Mouse (Mus musculus) liver, embryonic 13.5 days (tissue): ENCODE measurements around the gene Mrvi1. TPM values are rescaled to one million over a fixed set of nuclear protein-coding genes. Genes with fewer than 3 reads are reported as not detected.

Experiments
- ATAC-seq: fragments of 200-750 bp; cut with Nextera tagmentation; 2 replicates; pipeline ENCODE4 v1.8.0; 2017; ENCODE audit warnings: low read depth, mild to moderate bottlenecking, moderate number of reproducible peaks, moderate library complexity
- DNase-seq: peaks from one replicate; pipeline ENCODE4 v3.0.0; 2022
- H3K27ac ChIP-seq: fragments of 300-500 bp; sonication (generic); 2 replicates; pipeline ENCODE4 v1.5.1; 2015; ENCODE audit warnings: moderate library complexity, mild to moderate bottlenecking, inconsistent platforms
- H3K27me3 ChIP-seq: fragments of 300-500 bp; sonication (generic); 2 replicates; pipeline ENCODE4 v1.6.1; 2015; ENCODE audit warnings: mild to moderate bottlenecking, inconsistent platforms
- H3K36me3 ChIP-seq: fragments of 300-500 bp; sonication (generic); 2 replicates; pipeline ENCODE4 v1.6.1; 2015; ENCODE audit warnings: mild to moderate bottlenecking, inconsistent platforms
- H3K4me1 ChIP-seq: fragments of 300-500 bp; sonication (generic); replicated peaks from 2 replicates; pipeline ENCODE4 v1.6.1; 2015; ENCODE audit warnings: inconsistent platforms
- H3K4me2 ChIP-seq: fragments of 300-500 bp; sonication (generic); 2 replicates; pipeline ENCODE4 v1.6.1; 2015; ENCODE audit warnings: inconsistent platforms, mild to moderate bottlenecking, moderate library complexity
- H3K4me3 ChIP-seq: fragments of 300-500 bp; sonication (generic); replicated peaks from 2 replicates; pipeline ENCODE4 v1.5.1; 2015; ENCODE audit warnings: mild to moderate bottlenecking, inconsistent platforms
- H3K9ac ChIP-seq: fragments of 300-500 bp; sonication (generic); 2 replicates; pipeline ENCODE4 v1.6.1; 2015; ENCODE audit warnings: mild to moderate bottlenecking, inconsistent platforms
- H3K9me3 ChIP-seq: fragments of 300-500 bp; sonication (generic); replicated peaks from 2 replicates; pipeline ENCODE4 v1.6.1; 2016; ENCODE audit warnings: inconsistent platforms
- WGBS: fragments of 180-500 bp; shearing (Covaris S2); methylation state at CpG from one replicate; pipeline ENCODE4 v1.1.7; 2015; ENCODE audit not compliant: insufficient replicate concordance; 5-methylcytosine and 5-hydroxymethylcytosine counted together
- polyA plus RNA-seq: library from polyadenylated mRNA; unstranded; fragments of >200 nt; fragmentation: Nextera tagmentation; extraction: Ambion mirVana; gene quantifications from 2 replicates; pipeline ENCODE4 v1.2.1, GENCODE M21; 2015

The Mrvi1 gene
- polyA plus RNA-seq, 1 experiment from 2014 or later: 6.2 TPM

DNA sequence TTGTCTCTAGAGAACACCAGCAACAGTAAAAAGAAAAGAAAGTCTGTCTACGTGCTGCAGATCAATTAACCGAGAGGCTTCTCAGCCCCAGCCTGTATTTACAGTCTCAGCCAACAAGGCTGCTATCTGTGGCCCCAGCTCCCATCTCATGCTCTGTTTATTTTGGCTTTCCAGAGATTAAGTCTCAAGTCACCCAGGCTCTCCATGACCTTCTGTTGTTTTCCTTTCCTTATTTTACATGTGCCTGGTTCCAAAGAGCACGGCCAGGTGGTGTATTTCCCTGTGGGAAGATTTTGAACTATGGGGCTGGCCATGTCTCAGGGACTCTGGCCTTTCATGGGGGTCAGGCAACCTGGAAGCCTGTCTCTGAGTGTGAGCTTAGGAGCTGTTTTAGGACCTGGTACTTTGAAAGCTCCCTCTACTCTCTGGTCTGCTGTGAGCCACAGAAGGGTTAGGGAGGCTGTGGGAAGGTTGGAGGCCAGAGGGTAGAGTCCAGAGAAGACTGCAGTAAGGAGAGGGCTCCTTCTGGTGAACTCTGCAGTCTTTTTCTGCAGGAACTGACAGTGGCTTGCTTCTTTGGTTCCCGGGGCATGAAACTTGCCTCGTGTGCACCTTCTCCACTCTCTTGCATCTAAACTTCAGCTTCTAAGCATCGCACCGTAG lies 130.6 kb downstream of the Mrvi1 start:
- Histone ChIP-seq H3K27me3 (no peaks in the 10 kb centered on the region), H3K9me3 (0 out of 2 replicates have a peak, but pooled peaks cover under 1% of the 10 kb centered on the region), H3K4me2 (no peak overlapping the region), H3K4me1 (peaks cover 28% of the 10 kb centered on the region), H3K4me3 (no peak overlapping the region), H3K36me3 (no peaks in the 10 kb centered on the region), H3K9ac (no peak overlapping the region), H3K27ac (no peak overlapping the region)
- DNase-seq (no peak), ATAC-seq (no peak)
- 65% methylated on average over 7 of the region's 7 CpGs for WGBS

DNA sequence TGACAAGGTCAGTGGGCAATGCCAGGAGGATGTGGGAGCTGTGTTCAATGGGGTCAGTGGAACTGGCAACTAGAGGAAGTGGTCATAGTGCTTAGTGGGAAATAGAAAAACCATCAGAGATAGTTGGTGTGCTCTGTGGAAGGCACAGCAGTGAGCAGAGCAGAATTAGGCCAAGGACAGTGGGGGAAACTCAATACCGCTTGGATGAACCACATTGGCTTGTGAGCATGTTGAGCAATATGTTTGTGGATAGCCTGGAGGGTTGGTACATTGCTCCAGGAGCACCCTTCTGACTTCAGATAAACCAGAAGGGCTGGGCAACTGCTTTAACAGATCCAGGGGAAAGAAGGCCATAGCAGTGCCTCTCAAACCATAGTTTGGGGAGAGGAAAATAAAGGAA lies 133.9 kb downstream of the Mrvi1 start:
- Histone ChIP-seq H3K27ac (peak overlapping the region; percentile 26), H3K9ac (no peak overlapping the region), H3K4me3 (no peak overlapping the region), H3K4me2 (no peak overlapping the region), H3K27me3 (no peaks in the 10 kb centered on the region), H3K36me3 (no peaks in the 10 kb centered on the region), H3K4me1 (peaks cover 17% of the 10 kb centered on the region), H3K9me3 (0 out of 2 replicates have a peak, but pooled peaks cover 6% of the 10 kb centered on the region)
- ATAC-seq: no peak
- no peak for DNase-seq
- WGBS: 54% methylated on average over 1 of the region's 1 CpGs

DNA sequence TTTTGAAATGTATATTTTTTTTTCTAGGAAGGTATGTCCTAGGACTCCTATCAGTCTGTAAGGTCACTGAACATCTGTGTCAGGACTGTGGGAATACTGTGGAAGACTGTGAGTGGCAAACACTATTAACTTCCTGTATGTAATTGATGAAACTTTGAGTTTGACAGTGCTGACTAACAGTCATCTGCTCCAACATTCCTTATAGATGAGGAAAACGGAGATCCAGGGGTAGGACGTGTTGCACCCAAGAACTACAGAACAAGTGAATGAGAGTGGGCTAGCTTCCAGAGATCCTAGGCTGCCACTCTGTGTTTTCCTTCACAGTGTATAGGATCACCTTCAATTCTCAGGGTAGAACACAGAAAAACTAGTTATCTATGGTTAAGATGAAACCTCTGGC lies 134.9 kb downstream of the Mrvi1 start:
- Histone ChIP-seq H3K4me3 (no peak overlapping the region), H3K27ac (no peak overlapping the region), H3K27me3 (no peaks in the 10 kb centered on the region), H3K4me1 (peaks cover 23% of the 10 kb centered on the region), H3K9ac (no peak overlapping the region), H3K9me3 (0 out of 2 replicates have a peak, but pooled peaks cover 6% of the 10 kb centered on the region), H3K4me2 (no peak overlapping the region), H3K36me3 (no peaks in the 10 kb centered on the region)
- DNase-seq: no peak
- ATAC-seq: no peak
- WGBS: 75% methylated on average over 2 of the region's 2 CpGs

DNA sequence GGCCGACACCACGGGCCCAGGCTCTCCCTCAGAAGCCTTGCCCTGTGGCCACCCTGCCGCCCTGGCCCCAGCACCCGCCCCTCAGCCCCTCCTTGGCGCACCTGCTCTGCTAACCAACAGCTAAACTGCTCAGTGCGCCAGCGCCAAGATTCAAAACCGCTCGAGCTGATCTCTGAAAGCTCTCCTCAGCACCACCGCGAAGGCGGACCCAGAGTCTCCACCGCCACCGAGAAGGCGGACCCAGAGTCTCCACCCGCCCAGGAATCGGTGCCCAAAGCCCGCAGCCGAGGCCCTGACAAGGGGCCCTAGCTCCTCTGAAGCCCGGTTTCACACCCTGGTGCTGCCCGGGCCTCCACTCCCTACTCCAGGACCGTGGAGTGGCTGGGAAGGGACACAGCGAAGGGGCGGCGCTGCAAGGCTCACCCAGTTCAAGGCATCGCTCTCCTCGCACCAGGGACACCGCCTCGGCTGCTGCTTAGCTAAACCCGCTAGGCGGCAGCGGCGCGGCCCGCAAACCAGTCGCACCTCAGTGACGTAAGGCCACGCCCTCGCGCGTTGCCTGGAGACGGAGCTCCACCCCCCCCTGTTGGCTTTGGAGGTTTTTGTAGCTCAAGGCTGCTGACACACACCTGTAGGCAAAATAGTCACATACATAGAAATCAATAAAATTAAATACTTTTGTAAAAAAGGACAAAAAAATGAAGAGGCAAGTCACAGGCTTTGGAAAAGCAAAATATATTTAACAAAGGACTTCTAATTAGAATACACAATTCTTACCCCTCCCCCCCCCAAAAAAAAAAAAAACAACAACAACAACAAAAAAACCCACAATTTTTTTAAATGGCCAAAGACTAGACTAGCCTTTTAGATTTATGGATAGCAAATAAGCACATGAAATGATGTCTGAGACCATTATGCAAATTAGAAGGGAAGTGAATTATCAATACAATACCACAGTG lies 138.1 kb downstream of the Mrvi1 start, which contains the start of gene Rnf141:
Rnf141 (minus strand) TSS at position 542 of the 959 bp plus-strand sequence.
- peak; percentile 90 for ATAC-seq
- H3K4me2 ChIP-seq: peak within 1 kb of the TSS; percentile 86
- WGBS: under 1% methylated on average over 42 of the region's 42 CpGs
- peaks cover 45% of the 10 kb centered on the region for H3K4me1 ChIP-seq
- peak within 1 kb of the TSS; percentile 98 for H3K27ac ChIP-seq
- H3K36me3 ChIP-seq: 0 out of 2 replicates have a peak, but pooled peaks cover 7% of the 10 kb centered on the region
- peak; percentile 92 for DNase-seq
- H3K27me3 ChIP-seq: no peaks in the 10 kb centered on the region
- 0 out of 2 replicates have a peak, but pooled peaks cover 6% of the 10 kb centered on the region for H3K9me3 ChIP-seq
- peak within 1 kb of the TSS; percentile 89 for H3K4me3 ChIP-seq
- H3K9ac ChIP-seq: peak within 1 kb of the TSS; percentile 91

DNA sequence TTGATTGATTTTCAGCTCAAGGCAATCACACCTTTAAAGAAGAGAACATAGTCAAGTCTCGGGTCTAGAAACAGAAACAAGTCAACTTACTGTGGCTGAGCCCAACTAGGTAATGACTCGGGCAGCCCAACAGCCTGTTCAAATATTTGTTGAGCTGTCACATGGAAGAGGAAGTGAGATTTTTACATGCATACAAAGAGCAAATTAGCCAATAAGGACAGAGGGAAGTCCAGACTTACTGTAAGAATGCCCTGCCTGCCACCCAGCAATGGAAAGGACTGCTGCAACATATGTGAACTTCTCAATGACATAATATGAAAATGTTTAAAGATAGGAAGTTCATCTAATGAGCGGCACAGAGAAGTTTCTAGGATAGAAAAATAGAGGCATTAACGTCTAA lies 141.9 kb downstream of the Mrvi1 start:
- DNase-seq (no peak), ATAC-seq (no peak)
- H3K4me3 ChIP-seq: no peak overlapping the region
- H3K4me2 ChIP-seq: no peak overlapping the region
- WGBS: 49% methylated on average over 4 of the region's 4 CpGs
- no peaks in the 10 kb centered on the region for H3K27me3 ChIP-seq
- peak overlapping the region; percentile 25; the same call in 1 of the 2 replicates for H3K27ac ChIP-seq
- peaks cover 24% of the 10 kb centered on the region for H3K36me3 ChIP-seq
- H3K9ac ChIP-seq: no peak overlapping the region
- peaks cover 43% of the 10 kb centered on the region for H3K4me1 ChIP-seq
- no peaks in the 10 kb centered on the region for H3K9me3 ChIP-seq

DNA sequence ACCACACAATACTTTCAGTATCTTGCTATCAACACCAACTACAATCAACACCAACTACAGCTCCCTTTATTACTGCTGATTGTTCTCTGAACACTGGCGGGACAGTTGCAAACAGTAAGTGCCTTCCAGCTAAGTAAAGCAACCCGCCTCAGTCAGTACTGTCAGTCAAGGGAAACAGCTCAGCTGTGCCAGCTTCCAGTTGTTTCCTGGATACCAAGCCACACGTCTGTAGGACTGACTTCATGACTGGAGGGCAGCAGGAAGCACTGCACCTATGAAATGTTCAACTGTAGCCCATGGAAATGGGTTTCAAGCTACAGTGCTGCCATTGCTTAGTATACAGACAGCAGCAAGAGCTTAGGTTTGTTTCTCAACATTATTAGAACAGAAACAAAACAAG lies 147.7 kb downstream of the Mrvi1 start:
- H3K4me3 ChIP-seq: no peak overlapping the region
- WGBS: 47% methylated on average over 3 of the region's 3 CpGs
- no peak overlapping the region for H3K9ac ChIP-seq
- no peak for ATAC-seq
- H3K4me1 ChIP-seq: peaks cover 16% of the 10 kb centered on the region
- no peaks in the 10 kb centered on the region for H3K9me3 ChIP-seq
- no peaks in the 10 kb centered on the region for H3K27me3 ChIP-seq
- H3K4me2 ChIP-seq: no peak overlapping the region
- no peak overlapping the region for H3K27ac ChIP-seq
- H3K36me3 ChIP-seq: peaks cover 51% of the 10 kb centered on the region
- no peak for DNase-seq

DNA sequence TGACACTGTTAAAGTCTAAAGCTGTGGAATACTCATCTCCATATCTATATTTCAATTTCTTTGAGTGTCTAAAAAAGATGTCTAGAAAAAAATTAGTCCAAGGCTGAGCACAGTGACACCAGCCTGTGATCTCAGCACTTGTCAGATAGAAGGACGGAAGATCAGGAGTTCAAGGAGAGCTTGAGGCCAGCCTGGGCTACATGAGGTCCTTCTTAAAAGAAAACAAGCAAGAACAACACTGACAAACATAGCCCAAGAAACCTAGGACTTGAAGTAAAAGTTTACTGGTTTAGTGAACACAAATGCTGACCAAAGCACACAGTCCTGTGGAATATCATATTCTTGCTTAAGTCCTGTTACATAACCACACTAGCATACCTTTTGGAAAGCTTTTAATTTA lies 148.2 kb downstream of the Mrvi1 start:
- H3K9me3 ChIP-seq: no peaks in the 10 kb centered on the region
- no peak for DNase-seq
- 71% methylated on average over 1 of the region's 1 CpGs for WGBS
- no peak for ATAC-seq
- H3K27ac ChIP-seq: no peak overlapping the region
- no peak overlapping the region for H3K9ac ChIP-seq
- H3K36me3 ChIP-seq: peaks cover 56% of the 10 kb centered on the region
- no peaks in the 10 kb centered on the region for H3K27me3 ChIP-seq
- H3K4me1 ChIP-seq: peaks cover 11% of the 10 kb centered on the region
- H3K4me2 ChIP-seq: no peak overlapping the region
- H3K4me3 ChIP-seq: no peak overlapping the region

DNA sequence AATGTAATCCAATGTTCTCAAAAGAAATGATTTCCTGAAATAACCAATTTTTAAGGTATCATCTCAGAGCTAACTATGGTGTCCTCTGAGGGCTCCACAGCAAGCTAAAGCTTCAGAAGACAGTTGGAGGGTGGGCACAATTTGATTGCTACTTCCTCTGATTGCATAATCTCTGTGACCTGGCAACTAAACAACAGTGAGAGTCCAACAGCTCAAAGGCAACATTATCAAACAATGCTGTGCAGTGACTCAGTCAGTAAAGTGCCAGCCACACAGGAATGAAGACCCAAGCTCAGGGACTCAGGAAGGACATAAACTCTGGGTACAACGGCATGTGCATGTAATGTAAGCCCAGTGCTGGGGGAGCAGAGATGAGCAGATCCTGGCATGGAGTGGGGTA lies 149.2 kb downstream of the Mrvi1 start:
- Histone ChIP-seq H3K27ac (0 out of 2 replicates have a peak overlapping the region, but pooled peaks have one; percentile 11), H3K4me1 (peaks cover 11% of the 10 kb centered on the region), H3K4me2 (no peak overlapping the region), H3K9ac (no peak overlapping the region), H3K4me3 (no peak overlapping the region), H3K9me3 (no peaks in the 10 kb centered on the region), H3K36me3 (peaks cover 66% of the 10 kb centered on the region), H3K27me3 (no peaks in the 10 kb centered on the region)
- DNase-seq (no peak), ATAC-seq (no peak)
- WGBS: 67% methylated on average over 1 of the region's 1 CpGs

DNA sequence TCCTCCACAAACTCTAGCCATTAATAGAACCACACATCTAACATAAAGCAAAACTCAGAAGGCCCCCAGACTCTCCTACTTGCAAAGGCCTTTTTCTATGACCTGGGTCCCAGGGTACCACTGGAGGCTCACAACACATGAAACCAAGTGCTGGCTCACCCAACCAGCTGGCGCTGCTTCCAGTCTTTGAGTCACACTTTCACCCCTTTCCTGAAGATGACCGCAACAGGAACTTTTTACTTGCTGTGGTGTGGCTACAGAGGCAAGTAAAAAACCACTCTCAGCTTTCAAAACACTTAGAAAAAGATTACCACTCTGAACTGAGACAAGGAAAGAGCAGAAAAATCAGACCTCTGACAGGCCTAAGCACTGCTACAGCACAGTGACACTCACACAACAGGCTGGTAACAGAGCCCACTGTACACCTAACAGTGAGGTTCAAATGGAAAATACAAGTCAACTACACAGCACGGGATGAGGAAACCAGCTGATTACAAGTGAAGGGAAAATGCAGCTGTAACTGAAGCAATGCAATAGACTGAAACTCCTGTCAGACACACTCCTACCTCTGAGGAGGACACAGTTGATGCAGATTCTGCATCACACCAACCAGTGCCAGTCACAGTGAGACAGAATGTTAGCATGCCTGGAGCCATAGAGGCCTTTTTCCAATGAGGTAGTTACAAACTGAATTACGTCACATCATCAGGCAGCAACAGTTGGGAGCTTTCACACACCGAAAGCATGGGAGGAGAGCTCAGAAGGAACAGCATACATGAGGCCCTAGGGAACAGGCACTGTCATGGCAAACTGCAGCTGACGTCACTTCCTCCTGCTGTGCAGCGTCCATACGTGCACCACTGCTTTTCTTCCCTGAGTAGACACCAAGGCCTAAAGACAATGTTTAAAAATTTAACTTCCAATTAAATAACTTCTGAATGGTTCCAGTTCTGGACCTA lies 158.0 kb downstream of the Mrvi1 start:
- H3K9ac ChIP-seq: no peak overlapping the region
- no peak overlapping the region for H3K4me3 ChIP-seq
- 74% methylated on average over 8 of the region's 8 CpGs for WGBS
- peaks cover 41% of the 10 kb centered on the region for H3K4me1 ChIP-seq
- DNase-seq: no peak
- peaks cover 85% of the 10 kb centered on the region for H3K36me3 ChIP-seq
- H3K27ac ChIP-seq: peak overlapping the region; percentile 23; the same call in 1 of the 2 replicates
- ATAC-seq: no peak
- no peaks in the 10 kb centered on the region for H3K9me3 ChIP-seq
- no peaks in the 10 kb centered on the region for H3K27me3 ChIP-seq
- H3K4me2 ChIP-seq: no peak overlapping the region

DNA sequence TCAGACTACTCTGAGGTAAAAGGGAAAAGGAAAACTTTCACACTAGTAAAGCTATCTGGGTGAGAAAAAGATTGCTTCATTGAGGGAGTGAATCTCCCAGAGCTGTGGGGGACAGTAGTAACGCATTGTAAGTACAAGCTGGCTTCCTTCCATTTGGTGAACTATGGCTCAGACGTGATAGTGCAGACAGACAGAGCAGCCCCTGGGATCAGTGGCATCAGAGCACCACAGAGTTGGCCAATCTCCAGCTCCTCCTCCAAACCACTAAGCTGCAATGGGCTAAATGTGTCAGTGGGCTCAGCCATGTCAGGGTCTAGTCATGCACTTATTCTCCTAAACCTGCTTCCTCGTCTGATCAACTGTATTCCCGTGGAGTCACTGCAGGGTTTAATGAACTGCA lies 158.7 kb downstream of the Mrvi1 start:
- 54% methylated on average over 4 of the region's 4 CpGs for WGBS
- ATAC-seq: no peak
- Histone ChIP-seq H3K4me2 (no peak overlapping the region), H3K27me3 (no peaks in the 10 kb centered on the region), H3K9me3 (no peaks in the 10 kb centered on the region), H3K4me1 (peaks cover 47% of the 10 kb centered on the region), H3K36me3 (peaks cover 78% of the 10 kb centered on the region), H3K9ac (no peak overlapping the region), H3K4me3 (no peak overlapping the region), H3K27ac (peak overlapping the region; percentile 23; the same call in 1 of the 2 replicates)
- no peak for DNase-seq
